Mouse (Mus musculus): ENCODE data around the gene Muc4. TPM values are rescaled to one million over a fixed set of nuclear protein-coding genes. Genes with fewer than 3 reads are reported as not detected.

The Muc4 gene
- total RNA-seq, 1 experiment from 2014 or later, result not detected

DNA sequence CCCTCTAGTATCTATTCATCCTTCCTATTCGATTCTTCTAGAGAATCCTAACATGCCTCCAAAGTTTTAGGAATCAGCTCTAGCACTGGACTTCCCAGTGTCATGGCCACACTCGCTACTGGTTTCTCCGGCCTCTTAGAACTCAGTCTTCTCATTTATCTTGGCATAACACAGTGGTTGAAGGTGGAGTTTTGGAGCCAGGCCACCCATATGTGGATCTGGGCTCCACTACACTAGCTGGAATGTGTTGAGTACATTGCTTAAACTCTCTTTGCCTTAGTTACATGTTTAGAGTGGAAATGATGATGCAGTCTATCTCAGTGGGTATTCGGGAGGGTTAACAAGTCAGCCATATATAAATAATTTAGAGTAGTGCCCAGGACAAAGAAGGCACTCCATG is 82.3 kb downstream of the Muc4 start:
- no peak for ATAC-seq (replicated peaks in 1 of 2; ENCODE audit: insufficient read depth in 1 of 2, low FRiP score in 2 of 2, low TSS enrichment in 1 of 2, low read depth in 1 of 2, poor library complexity in 2 of 2, severe bottlenecking in 2 of 2)

DNA sequence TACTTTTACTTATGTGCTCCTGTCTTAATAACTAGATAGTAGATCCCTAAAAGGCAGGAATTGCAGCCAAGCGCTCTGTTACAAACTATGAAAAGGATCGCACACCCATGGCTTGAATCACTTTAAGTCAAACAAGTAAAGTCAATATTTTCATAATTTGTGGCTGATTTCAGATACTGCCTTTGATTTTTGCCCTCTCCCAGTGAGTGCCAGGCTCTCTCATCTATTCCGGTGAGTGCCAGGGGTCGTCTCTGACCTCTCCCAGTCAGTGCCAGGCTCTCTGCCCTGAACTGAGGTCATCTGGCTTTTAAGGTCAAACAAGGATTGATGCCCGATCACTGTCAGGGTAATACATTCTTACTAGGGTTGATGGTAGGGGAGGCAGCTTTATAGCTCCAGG is 82.8 kb downstream of the Muc4 start:
- ATAC-seq (replicated peaks in 1 of 2; ENCODE audit: insufficient read depth in 1 of 2, low FRiP score in 2 of 2, low TSS enrichment in 1 of 2, low read depth in 1 of 2, poor library complexity in 2 of 2, severe bottlenecking in 2 of 2), result no peak

DNA sequence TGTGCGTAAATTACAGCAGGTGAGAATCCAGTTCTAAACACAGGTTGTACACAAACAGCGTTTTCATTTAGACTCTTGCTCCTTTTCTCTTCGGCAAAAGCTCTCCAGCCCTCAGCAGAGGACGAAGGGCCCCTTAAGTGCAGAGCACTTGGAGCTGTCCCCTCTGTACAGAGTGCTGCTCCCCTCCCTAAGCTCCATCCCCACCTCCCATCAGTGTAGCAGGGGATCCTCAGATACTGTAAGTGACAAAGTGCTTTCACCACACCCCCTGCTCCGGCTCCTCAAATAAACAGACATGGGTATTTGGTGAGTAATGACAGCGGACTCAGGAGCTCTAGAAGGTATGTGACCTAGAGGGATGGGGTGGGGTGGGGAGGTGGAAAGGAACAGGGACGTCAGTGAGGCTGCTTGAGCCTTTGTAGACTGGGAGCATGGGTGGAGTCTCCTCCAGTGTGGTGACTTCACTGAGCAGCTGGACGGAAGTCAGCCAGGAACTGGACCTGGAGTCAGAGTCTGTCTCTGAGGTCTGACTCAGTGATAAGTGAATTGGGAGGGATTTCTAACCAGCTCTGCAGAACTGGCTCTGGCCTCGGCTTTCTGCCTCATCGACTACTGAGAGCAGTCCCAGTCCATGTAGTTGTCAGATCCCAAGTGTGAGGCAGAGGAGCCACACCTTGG is 86.2 kb downstream of the Muc4 start:
- no peak for ATAC-seq (replicated peaks in 1 of 2; ENCODE audit: insufficient read depth in 1 of 2, low FRiP score in 2 of 2, low TSS enrichment in 1 of 2, low read depth in 1 of 2, poor library complexity in 2 of 2, severe bottlenecking in 2 of 2)

DNA sequence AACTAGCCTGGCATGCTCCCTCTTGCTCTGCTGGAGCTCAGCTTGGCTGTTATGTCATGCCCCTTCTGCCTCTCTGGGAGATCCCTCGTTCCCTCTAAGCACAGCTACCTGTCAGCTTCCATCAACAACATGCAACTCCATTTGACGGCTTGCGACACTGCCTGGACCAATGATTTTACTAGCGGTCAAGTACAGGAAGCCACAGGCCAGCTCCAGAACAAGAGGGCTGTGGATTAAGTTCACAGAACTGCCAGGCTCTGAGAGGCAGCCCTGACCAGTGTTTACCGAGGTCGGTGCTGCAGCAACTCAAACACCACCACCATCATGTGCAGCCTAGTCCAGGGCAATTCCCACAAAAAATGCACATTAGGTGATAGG is 86.8 kb downstream of the Muc4 start:
- ATAC-seq (replicated peaks in 1 of 2; ENCODE audit: insufficient read depth in 1 of 2, low FRiP score in 2 of 2, low TSS enrichment in 1 of 2, low read depth in 1 of 2, poor library complexity in 2 of 2, severe bottlenecking in 2 of 2), result no peak

DNA sequence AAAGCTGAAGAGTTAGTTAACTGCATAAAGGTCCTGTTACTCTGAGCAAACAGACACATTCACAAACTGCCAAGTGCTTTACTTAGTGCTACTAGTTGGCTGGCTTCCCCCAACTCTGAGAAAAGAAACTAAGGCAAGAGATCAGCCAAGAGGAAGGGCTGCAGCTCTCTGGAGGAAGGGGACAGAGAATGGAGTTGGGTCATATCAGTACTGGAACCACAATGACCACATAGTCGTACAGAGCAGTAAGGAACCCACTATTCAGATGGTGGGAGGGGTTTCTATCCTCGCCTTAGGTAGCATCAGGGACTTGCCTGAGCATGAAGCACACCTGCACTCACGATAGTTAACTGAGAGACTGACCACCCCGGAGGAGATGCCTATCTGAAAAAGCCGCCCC is 87.2 kb downstream of the Muc4 start:
- ATAC-seq (replicated peaks in 1 of 2; ENCODE audit: insufficient read depth in 1 of 2, low FRiP score in 2 of 2, low TSS enrichment in 1 of 2, low read depth in 1 of 2, poor library complexity in 2 of 2, severe bottlenecking in 2 of 2), result no peak

DNA sequence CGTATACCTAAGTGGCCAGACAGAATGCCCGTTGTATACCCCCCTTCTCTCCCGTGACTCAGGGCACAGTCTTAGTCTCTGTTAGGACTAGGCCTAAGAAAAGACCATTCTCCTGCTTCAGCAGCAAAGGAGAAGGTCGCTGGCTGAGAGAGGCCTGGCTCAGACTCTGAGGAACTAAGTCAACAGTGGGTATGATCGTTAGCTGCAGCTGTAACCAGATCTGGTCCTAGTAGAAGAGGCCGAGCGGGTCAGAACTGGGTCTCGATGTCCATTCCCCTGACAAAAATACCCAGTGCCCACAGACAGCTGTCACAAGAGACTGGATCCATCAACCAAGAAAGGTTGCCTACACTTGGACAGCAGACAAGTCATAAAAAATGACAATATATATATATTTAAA is 87.8 kb downstream of the Muc4 start:
- ATAC-seq (replicated peaks in 1 of 2; ENCODE audit: insufficient read depth in 1 of 2, low FRiP score in 2 of 2, low TSS enrichment in 1 of 2, low read depth in 1 of 2, poor library complexity in 2 of 2, severe bottlenecking in 2 of 2), result no peak

DNA sequence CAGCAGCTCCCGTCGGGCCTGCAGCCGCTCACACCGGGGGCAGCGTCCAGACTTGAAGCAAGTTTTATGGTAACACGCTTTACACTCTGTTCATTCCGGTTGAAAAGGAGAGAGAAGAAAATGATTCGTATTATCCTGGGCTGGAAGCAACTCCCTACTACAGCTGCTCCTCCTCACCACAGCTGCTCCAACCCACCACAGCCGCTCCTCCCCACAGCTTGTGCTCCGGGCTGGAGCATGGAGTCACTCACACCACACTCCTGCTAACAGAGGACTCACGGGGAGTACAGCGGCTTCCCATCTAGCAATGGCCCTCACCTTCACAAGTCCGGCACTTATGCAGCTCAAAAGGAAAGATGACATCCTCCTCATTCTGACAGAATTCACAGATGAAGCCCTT is 88.4 kb downstream of the Muc4 start:
- no peak for ATAC-seq (replicated peaks in 1 of 2; ENCODE audit: insufficient read depth in 1 of 2, low FRiP score in 2 of 2, low TSS enrichment in 1 of 2, low read depth in 1 of 2, poor library complexity in 2 of 2, severe bottlenecking in 2 of 2)

DNA sequence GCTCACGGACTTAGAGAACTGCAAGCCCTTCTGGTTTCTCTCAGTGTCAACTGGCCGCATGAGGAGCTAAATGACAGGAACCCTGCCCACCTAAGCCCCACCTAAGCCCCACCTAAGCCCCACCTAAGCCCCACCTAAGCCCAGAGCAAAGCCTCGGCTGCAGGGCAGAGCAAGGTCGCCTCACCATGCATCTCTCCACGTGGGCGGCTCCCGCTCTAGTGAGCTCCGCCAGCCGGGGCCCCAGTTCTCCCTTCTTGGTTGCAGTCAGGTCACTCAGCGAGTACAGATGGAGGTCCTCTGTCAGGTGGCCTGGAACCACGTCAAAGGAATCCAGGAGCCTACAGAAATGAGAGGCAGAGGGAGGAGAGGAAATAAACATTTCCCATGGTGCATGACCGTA is 89.7 kb downstream of the Muc4 start:
- no peak for ATAC-seq (replicated peaks in 1 of 2; ENCODE audit: insufficient read depth in 1 of 2, low FRiP score in 2 of 2, low TSS enrichment in 1 of 2, low read depth in 1 of 2, poor library complexity in 2 of 2, severe bottlenecking in 2 of 2)

DNA sequence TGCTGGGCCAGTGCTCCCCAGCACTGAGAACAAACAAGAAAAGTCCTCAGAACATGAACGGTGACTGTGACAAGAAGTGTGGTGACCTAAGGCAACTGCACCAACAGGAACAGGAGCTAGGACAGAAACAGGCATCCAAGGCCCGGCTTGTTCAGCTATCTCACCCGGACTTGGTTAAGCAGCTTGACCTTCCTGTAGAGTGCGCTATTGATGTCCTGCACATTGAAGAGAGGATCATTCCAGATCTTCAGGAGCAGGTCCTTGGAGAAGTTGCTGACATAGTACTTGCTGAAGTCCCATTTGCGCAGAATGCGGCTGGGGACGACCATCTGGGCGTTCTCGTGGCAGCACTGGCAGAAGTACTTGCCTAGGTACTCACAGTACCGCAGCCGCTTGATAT is 90.8 kb downstream of the Muc4 start:
- no peak for ATAC-seq (replicated peaks in 1 of 2; ENCODE audit: insufficient read depth in 1 of 2, low FRiP score in 2 of 2, low TSS enrichment in 1 of 2, low read depth in 1 of 2, poor library complexity in 2 of 2, severe bottlenecking in 2 of 2)

DNA sequence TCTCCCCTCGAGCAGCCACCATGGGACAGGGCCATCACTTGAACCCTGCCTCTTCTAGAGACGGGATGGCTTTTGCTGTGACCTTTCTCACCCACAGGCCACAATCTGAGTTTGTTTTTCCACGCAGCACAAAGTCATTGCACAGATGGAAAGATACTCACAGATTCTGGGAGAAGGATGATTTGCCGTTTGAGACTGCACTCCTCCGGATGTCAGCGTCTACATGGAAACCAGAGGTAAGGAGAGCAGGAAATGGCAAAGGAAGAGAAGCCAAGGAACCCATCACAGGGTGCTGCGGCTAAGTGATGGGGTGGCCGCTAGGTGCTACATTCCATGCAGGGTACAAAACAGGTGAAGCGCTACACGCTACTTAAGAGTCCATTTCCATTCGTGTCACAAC is 93.4 kb downstream of the Muc4 start:
- no peak for ATAC-seq (replicated peaks in 1 of 2; ENCODE audit: insufficient read depth in 1 of 2, low FRiP score in 2 of 2, low TSS enrichment in 1 of 2, low read depth in 1 of 2, poor library complexity in 2 of 2, severe bottlenecking in 2 of 2)

DNA sequence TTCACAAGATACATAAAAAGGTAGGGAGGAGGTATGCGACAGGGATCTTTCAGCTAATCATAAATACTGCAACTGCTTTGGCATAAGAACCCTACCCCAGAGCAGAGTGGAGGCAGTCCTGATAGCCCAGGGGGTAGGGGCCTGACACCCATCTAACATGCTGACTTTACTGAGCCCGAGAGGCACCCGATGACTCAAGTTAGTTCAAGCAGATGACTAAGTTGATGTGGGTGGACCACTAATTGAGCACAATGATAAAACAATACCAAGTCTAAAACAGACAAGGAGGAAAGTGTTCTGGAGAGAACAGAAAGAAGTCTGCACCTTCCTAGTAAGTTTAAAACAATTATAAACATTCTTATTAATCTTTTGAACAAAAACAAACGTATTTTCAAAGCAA is 95.8 kb downstream of the Muc4 start:
- no peak for ATAC-seq (replicated peaks in 1 of 2; ENCODE audit: insufficient read depth in 1 of 2, low FRiP score in 2 of 2, low TSS enrichment in 1 of 2, low read depth in 1 of 2, poor library complexity in 2 of 2, severe bottlenecking in 2 of 2)

Other genes with a start within 250 kb of the Muc4 start
- gene Slc51a, start 248.0 kb upstream of the Muc4 start, total RNA-seq (2017), result 0.25 TPM in 1 of 2 replicates, not detected in the other
- not detected in 2 replicates for gene Zdhhc19, start 239.6 kb upstream of the Muc4 start, total RNA-seq (2017)
- gene Tfrc, start 127.0 kb upstream of the Muc4 start, total RNA-seq (2017), result 87.0 and 93.9 TPM in 2 replicates
- 3.5 and 5.7 TPM in 2 replicates for gene Tnk2, start 92.0 kb upstream of the Muc4 start, total RNA-seq (2017)
- not detected in 2 replicates for gene Muc20, start 61.5 kb downstream of the Muc4 start, total RNA-seq (2017)
- not detected in 2 replicates for gene Smbd1, start 74.6 kb downstream of the Muc4 start, total RNA-seq (2017)
- 73.0 and 86.8 TPM in 2 replicates for gene Fyttd1, start 141.6 kb downstream of the Muc4 start, total RNA-seq (2017)
- 12.9 and 16.2 TPM in 2 replicates for gene Rubcn, start 141.9 kb downstream of the Muc4 start, total RNA-seq (2017)
- gene Lrch3, start 178.2 kb downstream of the Muc4 start, total RNA-seq (2017), result 24.5 TPM in 2 replicates

Data from hematopoietic stem cell, adult 5-6 weeks (primary cell).